ENCODE assay signal across 34 mouse cellular contexts in genomic region chr10:18384766-18385165, GRCm38 (mm10).
DNase-seq lines count a peak whose midpoint lies in the region; ATAC-seq lines count a peak whose summit lies in the region.
"Had no signal": no experiment of that assay in that cellular context is flagged by ENCODE, and none has a peak within 500 bp of the region (broad histone marks: within the 10 kb centered on the region; RNA-seq: fewer than 3 reads in every experiment).

No protein-coding gene starts in this region.

- no peaks in the 10 kb centered on the region for H3K36me3 ChIP-seq in heart, embryonic 10.5 days
- H3K36me3 ChIP-seq in heart, embryonic 15.5 days, result no peaks in the 10 kb centered on the region
- no peaks in the 10 kb centered on the region for H3K36me3 ChIP-seq in kidney, embryonic 15.5 days
- H3K36me3 ChIP-seq: embryonic facial prominence, embryonic 13.5 days; forebrain, embryonic 10.5 days; forebrain, embryonic 15.5 days; heart, embryonic 13.5 days; hindbrain, embryonic 10.5 days; hindbrain, embryonic 15.5 days; limb, embryonic 10.5 days; limb, embryonic 15.5 days; midbrain, embryonic 12.5 days; neural tube, embryonic 12.5 days had no signal

- WGBS in heart, embryonic 10.5 days, result 47% methylated on average over 2 of the region's 2 CpGs
- WGBS in heart, embryonic 15.5 days, result 48% methylated on average over 2 of the region's 2 CpGs
- WGBS in kidney, embryonic 15.5 days, result 71% methylated on average over 2 of the region's 2 CpGs

- peak; percentile 12 to 24 for DNase-seq in heart, adult 18-20 months
- no peak for DNase-seq in heart, embryonic 10.5 days (ENCODE audit: low spot score)
- no peak for DNase-seq in heart, postnatal 36 days
- DNase-seq in kidney, postnatal 14 days, result peak; percentile 36
- peak; percentile 53 for DNase-seq in lung, postnatal 25 days (ENCODE audit: low spot score)
- no peak for DNase-seq in lung, postnatal 14 days
- DNase-seq: adrenal gland, adult 2 months; adrenal gland, postnatal 36 days; cerebellum, adult 18-20 months; cerebellum, postnatal 10 days; gastrocnemius, postnatal 25 days; kidney, adult 11 months; kidney, postnatal 4 days; right cerebral cortex, adult 18-20 months; spleen, adult 18-20 months; thymus, postnatal 14 days had no signal

- no peak overlapping the region for H3K4me3 ChIP-seq in heart, embryonic 10.5 days
- no peak overlapping the region for H3K4me3 ChIP-seq in heart, embryonic 15.5 days
- H3K4me3 ChIP-seq in kidney, embryonic 15.5 days (replicated peaks), result no peak overlapping the region
- H3K4me3 ChIP-seq: embryonic facial prominence, embryonic 13.5 days; forebrain, embryonic 10.5 days; forebrain, embryonic 15.5 days; heart, embryonic 13.5 days; hindbrain, embryonic 10.5 days; hindbrain, embryonic 15.5 days; limb, embryonic 10.5 days; limb, embryonic 15.5 days; megakaryocyte, embryonic 14.5 days; midbrain, embryonic 12.5 days; myocyte; neural tube, embryonic 12.5 days had no signal

- no peak overlapping the region for H3K27ac ChIP-seq in heart, embryonic 10.5 days
- H3K27ac ChIP-seq in heart, embryonic 15.5 days, result 0 out of 2 replicates have a peak overlapping the region, but pooled peaks have one; percentile 22
- no peak overlapping the region for H3K27ac ChIP-seq in kidney, embryonic 15.5 days
- H3K27ac ChIP-seq: embryonic facial prominence, embryonic 13.5 days; forebrain, embryonic 10.5 days; forebrain, embryonic 15.5 days; heart, embryonic 13.5 days; hindbrain, embryonic 10.5 days; hindbrain, embryonic 15.5 days; limb, embryonic 10.5 days; limb, embryonic 15.5 days; liver, embryonic 14.5 days; midbrain, embryonic 12.5 days; neural tube, embryonic 12.5 days had no signal

- intact Hi-C loops in heart, postnatal 36 days (cut with DNase I), result loop anchor here (10.0 kb wide), 1 partner anchor 330 kb away; the partner anchor contains the start of gene Reps1

- no peak for ATAC-seq in heart, embryonic 15.5 days (replicated peaks; ENCODE audit: insufficient number of reproducible peaks, insufficient read depth, low FRiP score, low read depth)
- no peak for ATAC-seq in kidney, embryonic 15.5 days (replicated peaks; ENCODE audit: low FRiP score)
- ATAC-seq: activated CD4-positive, CD25-positive, alpha-beta regulatory T cell, adult 4 months; forebrain, embryonic 15.5 days; inflammation-experienced regulatory T-cells, adult 6 months had no signal

- H3K27me3 ChIP-seq in heart, embryonic 10.5 days (ENCODE audit: insufficient read depth, poor library complexity, severe bottlenecking), result no peaks in the 10 kb centered on the region
- H3K27me3 ChIP-seq in heart, embryonic 15.5 days, result no peaks in the 10 kb centered on the region
- no peaks in the 10 kb centered on the region for H3K27me3 ChIP-seq in kidney, embryonic 15.5 days
- H3K27me3 ChIP-seq: CH12.LX; embryonic facial prominence, embryonic 13.5 days; forebrain, embryonic 15.5 days; heart, embryonic 13.5 days; hindbrain, embryonic 15.5 days; limb, embryonic 15.5 days; neural tube, embryonic 12.5 days had no signal

- H3K4me2 ChIP-seq in heart, embryonic 15.5 days, result no peak overlapping the region
- H3K4me2 ChIP-seq in kidney, embryonic 15.5 days, result no peak overlapping the region
- H3K4me2 ChIP-seq: embryonic facial prominence, embryonic 13.5 days; forebrain, embryonic 15.5 days; heart, embryonic 13.5 days; hindbrain, embryonic 15.5 days; limb, embryonic 15.5 days; midbrain, embryonic 12.5 days; neural tube, embryonic 12.5 days had no signal

- H3K4me1 ChIP-seq in heart, embryonic 10.5 days, result peaks cover 7% of the 10 kb centered on the region; the same call in 1 of the 2 replicates
- H3K4me1 ChIP-seq in heart, embryonic 15.5 days (replicated peaks), result peaks cover 20% of the 10 kb centered on the region
- H3K4me1 ChIP-seq in kidney, embryonic 15.5 days, result peaks cover 21% of the 10 kb centered on the region; the same call in 1 of the 2 replicates

- no peak overlapping the region for H3K9ac ChIP-seq in heart, embryonic 15.5 days
- H3K9ac ChIP-seq in kidney, embryonic 15.5 days, result no peak overlapping the region
- H3K9ac ChIP-seq: embryonic facial prominence, embryonic 13.5 days; forebrain, embryonic 15.5 days; heart, embryonic 13.5 days; hindbrain, embryonic 15.5 days; limb, embryonic 15.5 days; liver, embryonic 14.5 days; midbrain, embryonic 12.5 days; neural tube, embryonic 12.5 days had no signal

- H3K9me3 ChIP-seq in heart, embryonic 10.5 days, result no peaks in the 10 kb centered on the region
- no peaks in the 10 kb centered on the region for H3K9me3 ChIP-seq in heart, embryonic 15.5 days (replicated peaks)
- H3K9me3 ChIP-seq in kidney, embryonic 15.5 days (replicated peaks), result no peaks in the 10 kb centered on the region
- H3K9me3 ChIP-seq: embryonic facial prominence, embryonic 13.5 days; forebrain, embryonic 10.5 days; forebrain, embryonic 15.5 days; heart, embryonic 13.5 days; hindbrain, embryonic 10.5 days; hindbrain, embryonic 15.5 days; limb, embryonic 10.5 days; limb, embryonic 15.5 days; megakaryocyte, embryonic 14.5 days; midbrain, embryonic 12.5 days; neural tube, embryonic 12.5 days had no signal

Comparison
In these comparisons a context has a peak if more than half of its experiments do, and no peak if none do; other contexts are left out.
1. DNase-seq: peak in heart, adult 18-20 months (2 of 2), kidney, postnatal 14 days (single experiment) and lung, postnatal 25 days (single experiment); none in heart, embryonic 10.5 days (single experiment), heart, postnatal 36 days (0 of 2) and lung, postnatal 14 days (single experiment).